Mouse (Mus musculus): Measurements from ENCODE around the gene Sult2b1.

Gene Sult2b1

GRCm38 (mm10) chr7:45699523-45700141 is 84.8 kb downstream of the Sult2b1 start, which contains the start of gene Car11:
Gene Car11 (plus strand): TSS chr7:45699843.
- DNase-seq (ENCODE audit: low read depth, low spot score) = no peak

GRCm38 (mm10) chr7:45697894-45698293 is 86.6 kb downstream of the Sult2b1 start:
- no peak for DNase-seq (ENCODE audit: low read depth, low spot score)

GRCm38 (mm10) chr7:45695098-45695497 is 89.4 kb downstream of the Sult2b1 start:
- DNase-seq (ENCODE audit: low read depth, low spot score) = no peak

- no peak for DNase-seq (ENCODE audit: low read depth, low spot score)
Measured at GRCm38 (mm10) chr7:45693921-45694591, 90.4 kb downstream of the Sult2b1 start, which contains the start of gene Sec1. Gene Sec1 (minus strand): TSS chr7:45694402.

GRCm38 (mm10) chr7:45692364-45692763 is 92.1 kb downstream of the Sult2b1 start:
- no peak for DNase-seq (ENCODE audit: low read depth, low spot score)

- DNase-seq (ENCODE audit: low read depth, low spot score) = no peak
Measured at GRCm38 (mm10) chr7:45689800-45690199, 94.7 kb downstream of the Sult2b1 start.

- DNase-seq (ENCODE audit: low read depth, low spot score) = no peak
Measured at GRCm38 (mm10) chr7:45689099-45689498, 95.4 kb downstream of the Sult2b1 start.

- DNase-seq (ENCODE audit: low read depth, low spot score) = no peak
Measured at GRCm38 (mm10) chr7:45686841-45687240, 97.6 kb downstream of the Sult2b1 start.

- no peak for DNase-seq (ENCODE audit: low read depth, low spot score)
Measured at GRCm38 (mm10) chr7:45685811-45686210, 98.7 kb downstream of the Sult2b1 start.

GRCm38 (mm10) chr7:45683396-45684050 is 100.9 kb downstream of the Sult2b1 start, which contains the start of gene Ntn5:
Gene Ntn5 (plus strand): TSS chr7:45684022.
- no peak for DNase-seq (ENCODE audit: low read depth, low spot score)

GRCm38 (mm10) chr7:45682144-45683126 is 102.0 kb downstream of the Sult2b1 start:
- DNase-seq (ENCODE audit: low read depth, low spot score) = peak; percentile 89

GRCm38 (mm10) chr7:45681046-45681736 is 103.3 kb downstream of the Sult2b1 start:
- DNase-seq (ENCODE audit: low read depth, low spot score) = no peak
